Mouse (Mus musculus): ENCODE results near the gene 2310022B05Rik.

2310022B05Rik gene

DNA sequence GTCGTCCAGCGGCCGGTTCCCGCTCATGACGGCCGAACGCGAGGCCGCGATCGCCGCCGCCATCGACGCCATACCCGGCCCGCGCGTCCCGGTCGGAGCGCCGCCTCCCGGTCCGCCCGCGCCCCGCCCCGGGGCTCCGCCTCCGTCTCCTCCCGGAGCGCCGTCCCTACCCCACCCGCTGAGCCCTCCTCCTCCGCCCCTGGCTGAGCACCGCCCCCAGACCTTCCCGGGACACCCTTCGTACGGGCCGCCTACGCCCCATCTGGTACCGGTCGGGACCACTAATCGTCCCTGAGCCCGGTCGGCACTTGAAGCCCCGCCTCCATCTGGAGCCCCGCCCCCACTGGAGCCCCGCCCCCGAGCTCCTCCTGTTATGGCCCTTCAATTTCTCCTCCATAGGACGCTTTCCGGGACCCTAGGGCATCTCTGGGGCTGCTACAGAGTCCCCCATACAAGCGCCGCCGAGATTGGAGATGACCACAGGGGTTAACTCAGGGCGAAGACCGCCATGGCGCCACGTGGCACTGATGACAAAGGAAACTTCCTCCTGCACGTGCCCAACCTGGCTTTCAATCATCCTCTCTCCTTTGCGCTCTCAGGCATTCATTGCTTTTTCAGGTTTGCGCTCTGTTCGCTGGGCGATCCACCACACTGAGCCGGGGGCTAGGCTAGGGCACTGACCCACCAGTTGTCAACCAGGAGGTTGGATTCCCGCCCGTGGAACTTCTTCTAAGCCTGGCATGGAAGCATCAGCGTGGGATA is at the start of gene 2310022B05Rik:
TSS of gene 2310022B05Rik (minus strand) at position 258 of the 762 bp plus-strand sequence.
- peak; percentile 85 for DNase-seq (ENCODE audit: low read depth, low spot score)

- no peak for DNase-seq (ENCODE audit: low read depth, low spot score)
These were observed 42.7 kb upstream of the 2310022B05Rik start for GRCm38 (mm10) chr8:124705823-124706222.

DNA sequence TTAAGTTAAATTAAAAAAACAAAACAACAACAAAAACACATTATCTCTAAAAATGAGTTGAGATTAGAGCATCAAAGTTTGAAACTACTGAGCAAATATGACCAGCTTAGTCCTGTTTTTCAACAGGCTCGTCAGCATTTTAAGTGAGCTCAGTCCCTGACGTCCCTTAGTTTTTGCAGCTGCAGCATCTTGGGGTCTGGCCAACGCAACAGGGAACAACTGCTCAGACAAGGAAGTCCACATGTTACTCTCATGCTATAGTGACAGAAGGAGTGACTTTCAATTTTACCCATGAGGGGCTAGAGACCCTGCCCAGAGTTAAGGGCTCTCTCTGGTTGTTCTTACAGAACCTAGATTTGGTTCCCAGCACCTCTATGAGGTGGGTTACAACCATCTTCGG is 41.2 kb upstream of the 2310022B05Rik start:
- DNase-seq (ENCODE audit: low read depth, low spot score) = no peak

- no peak for DNase-seq (ENCODE audit: low read depth, low spot score)
These were observed 40.4 kb upstream of the 2310022B05Rik start for GRCm38 (mm10) chr8:124703526-124703925.

GRCm38 (mm10) chr8:124702183-124702582 is 39.0 kb upstream of the 2310022B05Rik start:
- DNase-seq (ENCODE audit: low read depth, low spot score) = no peak

DNA sequence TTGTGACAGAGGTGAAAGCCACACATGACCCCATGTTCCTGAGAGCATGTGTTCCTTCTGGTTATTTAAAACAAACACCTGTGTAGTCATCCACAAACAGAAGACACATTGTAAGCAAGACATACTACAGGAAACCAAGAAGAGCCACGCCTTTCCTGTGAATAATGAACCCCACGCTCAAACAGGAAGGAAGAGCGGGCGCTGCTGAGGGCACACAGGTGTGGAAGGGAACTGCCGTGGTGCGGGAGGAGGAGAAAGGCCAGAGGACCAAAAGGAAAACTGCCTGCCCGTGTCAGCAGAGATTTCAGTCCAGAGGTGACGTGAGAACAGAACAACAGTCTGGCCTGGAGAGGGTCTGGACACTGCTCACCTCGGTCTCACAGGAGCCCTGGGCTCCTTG is 37.9 kb upstream of the 2310022B05Rik start:
- peak; percentile 35 for DNase-seq (ENCODE audit: low read depth, low spot score)

GRCm38 (mm10) chr8:124700271-124700670 is 37.1 kb upstream of the 2310022B05Rik start:
- no peak for DNase-seq (ENCODE audit: low read depth, low spot score)

DNA sequence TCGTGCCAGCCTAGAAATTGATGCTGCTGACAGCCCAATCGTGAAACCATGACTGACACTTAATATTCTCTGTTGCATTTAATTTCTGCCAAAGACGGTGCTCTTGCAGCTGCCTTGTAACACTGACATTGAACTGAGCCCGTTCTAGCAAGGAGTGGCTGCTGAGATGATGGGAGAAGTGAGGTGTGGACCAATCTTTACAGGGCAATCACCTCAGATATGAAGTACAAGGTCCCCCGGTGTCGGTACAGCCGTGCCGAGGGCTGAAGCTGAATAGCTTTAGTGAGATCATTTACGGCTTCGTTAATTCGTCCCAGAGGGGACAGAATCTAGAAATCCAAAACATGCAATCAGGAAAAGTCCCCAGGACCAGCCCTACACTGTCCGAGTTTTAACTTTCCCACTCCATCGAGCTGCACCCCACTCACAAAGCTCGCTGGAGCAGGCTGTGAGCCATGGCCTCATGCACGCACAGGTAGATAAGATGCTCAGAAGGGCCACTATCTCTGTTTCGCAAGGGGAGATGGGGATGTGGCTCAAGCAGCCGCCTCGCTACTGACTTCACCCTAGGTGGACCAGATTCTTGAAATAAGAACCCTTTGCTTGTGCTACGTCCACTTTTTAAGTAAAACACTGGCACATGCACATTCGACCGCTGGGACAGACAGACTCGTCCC is 32.4 kb upstream of the 2310022B05Rik start:
- DNase-seq (ENCODE audit: low read depth, low spot score) = no peak

- no peak for DNase-seq (ENCODE audit: low read depth, low spot score)
These were observed 28.5 kb upstream of the 2310022B05Rik start for GRCm38 (mm10) chr8:124691706-124692105.

DNA sequence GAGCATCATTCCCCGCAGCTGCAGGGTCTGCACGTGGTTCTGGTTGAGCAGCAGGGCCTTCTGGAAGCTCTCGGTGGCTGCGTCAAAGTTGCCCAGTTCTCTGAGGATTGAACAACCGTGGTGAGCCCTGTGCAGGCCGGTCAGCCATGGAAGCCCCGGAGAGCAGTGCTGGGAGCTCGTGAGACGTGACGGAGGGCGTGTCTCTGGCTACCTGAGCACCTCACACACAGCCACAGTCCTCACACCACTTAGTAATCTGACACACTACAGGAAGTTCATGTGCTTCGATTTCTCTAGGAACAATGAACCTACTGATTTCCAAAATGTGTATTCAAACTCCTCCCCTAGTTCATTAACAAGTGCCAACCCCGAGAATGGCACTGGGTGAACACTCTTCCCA is 25.7 kb upstream of the 2310022B05Rik start:
- DNase-seq (ENCODE audit: low read depth, low spot score) = no peak

DNA sequence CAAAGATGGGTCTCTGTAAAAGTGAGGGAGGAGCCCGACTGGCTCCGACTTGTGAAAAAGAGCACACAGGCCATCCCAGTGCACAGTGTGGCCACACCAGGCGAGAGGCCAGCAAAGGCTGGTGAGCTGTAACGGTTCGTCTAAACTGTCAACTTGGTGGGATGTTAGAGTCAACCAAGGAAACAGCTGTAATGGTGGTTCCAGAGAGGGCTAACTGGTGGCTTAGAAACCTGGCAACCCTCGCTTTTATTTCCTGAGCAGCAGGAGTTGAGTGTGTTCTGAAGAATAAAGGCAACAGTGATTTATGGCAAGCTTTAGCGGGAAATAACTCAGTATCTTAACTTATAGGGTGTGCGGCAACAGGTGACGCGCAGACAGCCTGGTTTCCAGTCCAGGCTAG is 19.0 kb upstream of the 2310022B05Rik start:
- no peak for DNase-seq (ENCODE audit: low read depth, low spot score)

DNA sequence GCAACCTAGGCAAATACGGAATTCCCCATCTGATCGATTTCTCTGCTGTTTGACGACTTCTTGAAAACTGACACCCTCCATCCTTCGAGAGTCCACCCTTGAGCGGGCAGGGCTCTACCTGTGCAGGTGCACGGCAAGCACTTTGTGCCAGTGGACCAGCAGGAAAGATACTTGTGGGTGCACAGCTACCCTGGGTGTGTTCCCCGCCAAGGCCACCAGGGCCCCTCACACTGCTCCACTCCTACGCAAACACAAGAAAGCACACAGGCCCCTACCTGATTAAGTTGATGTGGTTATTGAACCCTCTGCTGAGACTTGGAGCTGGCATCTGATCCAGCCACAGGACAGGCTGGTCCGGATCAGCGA is 18.6 kb upstream of the 2310022B05Rik start:
- DNase-seq (ENCODE audit: low read depth, low spot score) = no peak

GRCm38 (mm10) chr8:124681077-124681791 is 18.1 kb upstream of the 2310022B05Rik start:
- DNase-seq (ENCODE audit: low read depth, low spot score) = no peak

DNA sequence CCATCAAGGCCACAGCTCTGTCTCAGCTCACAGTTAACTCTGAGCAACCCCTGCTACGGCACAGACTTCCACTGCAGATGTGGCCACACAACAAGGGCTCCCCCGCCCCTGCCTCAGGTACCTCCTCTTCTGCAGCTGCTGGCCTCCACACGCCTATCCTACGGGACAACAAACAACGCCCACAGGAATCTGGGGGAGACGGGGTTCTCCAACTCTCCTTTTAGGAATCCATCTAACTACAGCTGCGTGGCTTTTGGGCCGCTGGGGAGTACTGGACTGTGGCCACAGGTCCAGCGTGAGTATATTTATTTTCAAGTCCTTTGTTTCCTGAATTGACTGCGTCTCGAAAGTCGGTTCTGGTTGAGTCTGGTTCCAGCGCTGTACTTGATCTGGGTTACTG is 15.1 kb upstream of the 2310022B05Rik start:
- DNase-seq (ENCODE audit: low read depth, low spot score) = no peak

DNA sequence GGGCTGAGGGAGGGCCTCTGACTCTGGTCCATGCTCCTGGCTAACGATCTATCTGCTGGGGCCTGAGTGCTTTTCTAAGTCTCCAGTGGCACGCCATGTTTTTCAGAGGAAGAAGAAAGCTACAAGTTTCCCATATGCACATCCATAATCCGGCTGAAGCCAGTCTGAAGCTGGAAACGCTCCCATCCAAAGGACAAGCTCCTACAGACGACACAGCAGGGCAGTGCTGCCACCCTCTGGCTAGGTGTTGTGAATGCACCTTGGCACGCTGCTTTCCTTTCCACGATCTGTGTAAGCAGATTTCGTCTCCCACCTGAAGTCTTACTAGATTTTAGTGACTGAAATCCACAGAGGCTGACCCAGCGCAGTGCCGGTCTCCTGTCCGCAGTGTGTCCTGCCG is 14.3 kb upstream of the 2310022B05Rik start:
- DNase-seq (ENCODE audit: low read depth, low spot score) = peak; percentile 47

- DNase-seq (ENCODE audit: low read depth, low spot score) = no peak
These were observed 13.9 kb upstream of the 2310022B05Rik start for GRCm38 (mm10) chr8:124677078-124677477.

DNA sequence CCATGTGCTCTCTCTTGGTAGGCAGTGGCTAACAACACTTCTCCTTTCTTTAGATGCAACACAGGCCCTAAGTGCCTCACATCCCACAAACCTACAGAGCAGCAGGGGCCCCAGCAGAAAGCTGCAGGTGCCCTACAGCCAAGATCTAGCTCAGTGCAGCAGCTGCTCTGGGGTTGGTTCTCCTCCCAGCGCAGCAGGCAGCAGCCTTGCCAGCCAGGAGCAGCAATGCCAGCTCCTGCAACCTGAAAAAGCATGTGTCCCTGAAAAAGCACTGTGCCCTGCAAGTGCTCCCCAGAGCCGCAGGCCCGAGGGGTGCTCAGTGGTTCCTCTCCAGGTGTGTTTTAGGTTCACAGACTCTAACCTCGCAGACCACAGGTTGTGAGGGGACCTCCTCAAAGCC is 13.5 kb upstream of the 2310022B05Rik start:
- DNase-seq (ENCODE audit: low read depth, low spot score) = no peak

DNA sequence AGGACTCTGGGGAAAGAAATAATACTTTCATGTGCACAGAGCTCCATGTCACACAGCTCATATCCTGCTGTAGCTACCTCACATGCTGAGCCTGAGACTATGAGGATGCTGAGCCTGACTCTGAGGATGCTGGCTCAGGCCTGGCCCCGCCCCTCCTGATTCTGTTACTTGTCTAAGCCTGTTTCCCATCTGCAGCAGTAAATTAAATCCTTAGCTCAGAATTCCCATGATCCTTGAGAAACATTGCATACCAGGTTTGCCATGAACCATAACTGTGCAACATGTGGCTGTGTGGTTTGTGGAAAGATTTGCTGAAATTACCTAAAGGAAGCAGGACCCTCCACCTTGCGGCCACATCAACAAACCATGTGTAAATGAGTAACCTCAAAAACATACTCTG is 9.2 kb upstream of the 2310022B05Rik start:
- no peak for DNase-seq (ENCODE audit: low read depth, low spot score)

DNA sequence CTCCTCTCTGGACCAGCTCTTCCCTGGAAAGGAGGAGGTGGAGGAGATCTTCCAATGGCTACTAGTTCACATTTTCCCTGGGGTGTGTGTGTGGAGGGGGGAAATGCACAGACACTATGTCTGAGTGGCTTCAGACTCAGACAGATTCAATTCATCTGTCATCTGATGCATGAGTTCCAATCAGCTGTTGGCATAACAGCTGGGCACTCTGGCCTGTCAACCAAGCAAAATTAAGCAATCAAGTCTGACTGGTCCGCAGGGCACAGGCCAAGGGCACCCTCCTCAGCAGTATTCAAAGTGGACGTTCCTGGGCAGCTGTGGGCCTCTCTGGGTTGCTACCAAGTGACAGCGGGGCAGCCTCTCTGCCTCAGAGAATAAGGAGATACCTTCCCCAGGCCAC is 5.6 kb upstream of the 2310022B05Rik start:
- DNase-seq (ENCODE audit: low read depth, low spot score) = no peak

DNA sequence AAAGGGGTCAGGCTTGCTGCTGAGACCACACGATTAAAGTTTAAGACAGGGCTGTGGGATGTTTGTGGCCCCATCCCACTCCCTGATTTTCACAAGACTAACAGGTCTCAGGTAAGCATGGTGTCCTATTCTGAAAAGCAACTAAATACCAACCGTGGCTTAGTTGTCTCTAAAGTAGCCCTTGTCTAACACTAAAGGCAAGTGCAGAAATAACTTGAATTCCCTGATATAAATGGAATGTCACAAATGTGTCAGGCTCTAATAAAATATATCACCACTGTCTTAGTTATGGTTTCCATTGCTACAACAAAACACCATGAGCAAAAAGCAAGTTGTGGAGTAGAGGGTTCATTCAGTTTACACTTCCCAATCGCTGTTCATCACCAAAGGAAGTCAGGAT is 1.2 kb upstream of the 2310022B05Rik start:
- DNase-seq (ENCODE audit: low read depth, low spot score) = no peak

DNA sequence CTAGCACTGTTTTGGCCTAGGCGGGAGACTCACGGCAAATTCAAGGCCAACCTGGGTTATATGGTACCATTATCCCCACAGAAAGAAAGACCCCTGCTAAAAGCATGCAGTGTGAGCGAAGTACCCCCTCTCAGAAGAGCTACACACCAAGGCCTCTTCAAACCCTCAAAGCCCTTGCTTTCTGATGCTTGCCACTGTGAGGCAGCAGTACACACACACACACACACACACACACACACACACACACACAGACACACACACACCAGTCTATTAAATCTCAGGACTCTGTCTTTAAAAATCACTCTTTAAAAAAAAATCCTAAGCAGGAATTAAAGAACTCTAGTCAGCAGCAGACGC is 683 bp upstream of the 2310022B05Rik start:
- no peak for DNase-seq (ENCODE audit: low read depth, low spot score)

DNA sequence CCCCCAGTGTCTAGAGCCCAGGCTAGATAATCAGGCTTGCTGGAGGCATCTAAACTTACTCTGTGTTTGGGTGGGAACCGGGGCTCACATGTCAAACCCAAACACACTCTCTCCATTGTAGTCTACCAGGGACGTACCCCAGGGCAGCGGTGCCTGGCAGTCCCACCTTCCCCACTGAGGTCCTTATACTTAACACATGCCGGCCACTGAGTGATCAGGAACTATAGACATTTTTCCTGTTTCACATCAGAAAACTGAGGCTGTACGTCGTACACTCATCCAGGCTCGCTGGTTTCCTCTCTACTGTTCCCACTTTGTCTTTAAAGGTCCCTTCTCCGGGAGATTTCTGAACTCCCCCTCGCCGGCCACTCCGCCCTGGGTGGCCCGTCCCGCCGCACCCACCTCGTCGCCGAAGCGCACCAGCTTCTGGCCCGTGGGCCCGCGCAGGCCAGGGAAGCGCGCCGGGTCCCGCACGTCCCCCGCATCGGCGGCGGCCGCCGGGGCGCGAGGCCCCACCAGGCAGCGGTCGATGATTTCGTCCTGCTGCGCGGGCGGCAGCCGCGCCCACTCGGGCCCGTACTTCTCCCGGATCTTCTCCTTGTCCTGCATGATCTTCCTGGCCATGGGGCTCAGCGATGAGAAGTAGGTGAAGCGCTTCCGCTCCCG is 590 bp downstream of the 2310022B05Rik start:
- peak; percentile 49 for DNase-seq (ENCODE audit: low read depth, low spot score)
